Mouse (Mus musculus): ENCODE results near the gene Tnks2. TPM values are rescaled to one million over a fixed set of nuclear protein-coding genes. Genes with fewer than 3 reads are reported as not detected.

Tnks2 gene
- polyA plus RNA-seq, 1 experiment from 2014 or later, result 73.8 TPM

DNA sequence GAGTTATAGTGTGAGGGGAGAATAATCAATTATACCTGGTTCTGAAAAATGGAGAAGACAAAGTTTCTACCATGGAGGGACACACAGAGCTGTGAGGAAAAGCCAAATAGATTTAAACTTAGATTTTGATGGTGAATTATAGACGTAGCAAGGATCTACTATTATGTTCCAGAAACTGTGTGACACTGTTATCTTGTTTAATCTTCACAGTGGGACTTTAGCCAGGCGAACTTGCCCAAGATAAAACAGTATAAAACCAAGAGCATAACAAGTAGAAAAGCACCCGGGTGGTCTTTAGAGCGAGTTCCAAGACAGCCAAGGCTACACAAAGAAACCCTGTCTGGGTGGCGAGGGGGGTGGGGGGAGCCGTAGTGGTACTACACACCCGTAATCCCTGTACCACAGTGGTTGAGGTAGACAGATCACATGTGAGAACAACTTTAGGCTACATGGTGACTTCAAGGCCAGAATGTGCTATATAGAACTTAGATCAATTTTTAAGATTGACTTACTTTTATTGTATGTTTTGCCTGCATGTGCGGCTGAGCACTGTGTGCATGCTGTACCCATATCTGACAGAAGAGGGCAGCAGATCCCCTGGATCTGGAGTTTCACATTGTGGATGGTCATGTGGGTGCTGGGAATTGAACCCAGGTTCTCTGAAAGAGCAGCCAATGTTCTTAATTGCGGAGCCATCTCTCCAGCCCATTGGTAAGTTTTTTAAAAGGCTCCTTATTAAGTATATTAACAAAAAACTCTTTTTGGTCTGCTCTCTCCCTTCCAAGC is 32.0 kb upstream of the Tnks2 start:
- Histone ChIP-seq H3K4me2 (ENCODE audit: low read length) (no peak overlapping the region), H3K27ac (ENCODE audit: low read depth) (no peak overlapping the region), H3K4me3 (ENCODE audit: low read depth, low read length) (no peak overlapping the region), H3K27me3 (replicated peaks; ENCODE audit: control insufficient read depth, insufficient read depth, low read length) (no peaks in the 10 kb centered on the region), H3K9ac (ENCODE audit: low read length) (no peak overlapping the region), H3K36me3 (ENCODE audit: control insufficient read depth, insufficient read depth, low read length) (no peaks in the 10 kb centered on the region), H3K4me1 (replicated peaks; ENCODE audit: control insufficient read depth, insufficient read depth, low read length) (0 out of 2 replicates have a peak, but pooled peaks cover 5% of the 10 kb centered on the region), H3K9me3 (ENCODE audit: control insufficient read depth, low read length) (no peaks in the 10 kb centered on the region)
- 84% methylated on average over 9 of the region's 9 CpGs for WGBS
- ATAC-seq (replicated peaks; ENCODE audit: low FRiP score, low TSS enrichment, low read depth), result no peak
- no peak for DNase-seq (ENCODE audit: low spot score)

DNA sequence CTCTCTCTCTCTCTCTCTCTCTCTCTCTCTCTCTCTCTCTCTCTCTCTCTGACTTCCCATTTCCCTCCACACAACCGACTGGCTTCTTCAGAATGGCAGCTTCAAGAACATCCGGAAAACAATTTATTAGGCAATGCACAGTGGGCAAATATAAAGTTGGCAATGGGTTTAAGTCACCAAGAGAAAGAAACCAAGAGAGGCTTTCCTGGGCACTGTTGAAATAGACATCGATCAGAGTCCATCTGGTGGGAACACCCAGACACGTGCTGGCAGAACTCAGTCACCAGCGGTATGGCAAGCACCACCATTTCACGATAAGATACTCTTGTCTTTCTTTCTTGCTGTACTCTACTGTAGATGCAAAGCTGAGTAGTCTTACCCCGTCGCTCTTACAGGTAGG is 30.6 kb upstream of the Tnks2 start:
- DNase-seq (ENCODE audit: low spot score), result no peak
- 94% methylated on average over 8 of the region's 8 CpGs for WGBS
- Histone ChIP-seq H3K4me1 (replicated peaks; ENCODE audit: control insufficient read depth, insufficient read depth, low read length) (no peaks in the 10 kb centered on the region), H3K9ac (ENCODE audit: low read length) (no peak overlapping the region), H3K9me3 (ENCODE audit: control insufficient read depth, low read length) (no peaks in the 10 kb centered on the region), H3K36me3 (ENCODE audit: control insufficient read depth, insufficient read depth, low read length) (no peaks in the 10 kb centered on the region), H3K4me3 (ENCODE audit: low read depth, low read length) (no peak overlapping the region), H3K27ac (ENCODE audit: low read depth) (no peak overlapping the region), H3K27me3 (replicated peaks; ENCODE audit: control insufficient read depth, insufficient read depth, low read length) (no peaks in the 10 kb centered on the region), H3K4me2 (ENCODE audit: low read length) (no peak overlapping the region)
- ATAC-seq (replicated peaks; ENCODE audit: low FRiP score, low TSS enrichment, low read depth), result no peak

DNA sequence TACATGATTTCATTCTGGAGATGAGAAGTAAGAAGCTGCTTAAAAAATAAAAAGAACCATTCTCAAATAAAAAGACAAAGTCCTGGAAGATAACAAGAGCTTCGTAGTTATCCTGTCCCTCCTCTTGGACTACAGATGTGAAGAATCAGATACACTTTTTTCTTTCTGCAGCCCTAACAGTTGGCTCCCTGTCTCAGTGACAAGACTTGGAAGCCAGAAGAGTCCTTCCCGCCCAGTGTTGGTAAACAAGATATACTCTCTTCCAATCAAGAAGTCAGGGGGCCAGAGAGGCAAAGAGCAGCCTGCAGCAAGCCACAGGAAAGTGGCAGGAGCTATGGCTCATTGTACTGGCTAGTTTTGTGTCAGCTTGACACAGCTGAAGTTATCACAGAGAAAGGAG is 27.2 kb upstream of the Tnks2 start:
- Histone ChIP-seq H3K4me2 (ENCODE audit: low read length) (no peak overlapping the region), H3K4me1 (replicated peaks; ENCODE audit: control insufficient read depth, insufficient read depth, low read length) (0 out of 2 replicates have a peak, but pooled peaks cover 3% of the 10 kb centered on the region), H3K36me3 (ENCODE audit: control insufficient read depth, insufficient read depth, low read length) (no peaks in the 10 kb centered on the region), H3K27me3 (replicated peaks; ENCODE audit: control insufficient read depth, insufficient read depth, low read length) (no peaks in the 10 kb centered on the region), H3K9ac (ENCODE audit: low read length) (no peak overlapping the region), H3K9me3 (ENCODE audit: control insufficient read depth, low read length) (no peaks in the 10 kb centered on the region), H3K4me3 (ENCODE audit: low read depth, low read length) (no peak overlapping the region), H3K27ac (ENCODE audit: low read depth) (no peak overlapping the region)
- DNase-seq (ENCODE audit: low spot score) (no peak), ATAC-seq (replicated peaks; ENCODE audit: low FRiP score, low TSS enrichment, low read depth) (no peak)
- WGBS, result 74% methylated on average over 2 of the region's 2 CpGs

DNA sequence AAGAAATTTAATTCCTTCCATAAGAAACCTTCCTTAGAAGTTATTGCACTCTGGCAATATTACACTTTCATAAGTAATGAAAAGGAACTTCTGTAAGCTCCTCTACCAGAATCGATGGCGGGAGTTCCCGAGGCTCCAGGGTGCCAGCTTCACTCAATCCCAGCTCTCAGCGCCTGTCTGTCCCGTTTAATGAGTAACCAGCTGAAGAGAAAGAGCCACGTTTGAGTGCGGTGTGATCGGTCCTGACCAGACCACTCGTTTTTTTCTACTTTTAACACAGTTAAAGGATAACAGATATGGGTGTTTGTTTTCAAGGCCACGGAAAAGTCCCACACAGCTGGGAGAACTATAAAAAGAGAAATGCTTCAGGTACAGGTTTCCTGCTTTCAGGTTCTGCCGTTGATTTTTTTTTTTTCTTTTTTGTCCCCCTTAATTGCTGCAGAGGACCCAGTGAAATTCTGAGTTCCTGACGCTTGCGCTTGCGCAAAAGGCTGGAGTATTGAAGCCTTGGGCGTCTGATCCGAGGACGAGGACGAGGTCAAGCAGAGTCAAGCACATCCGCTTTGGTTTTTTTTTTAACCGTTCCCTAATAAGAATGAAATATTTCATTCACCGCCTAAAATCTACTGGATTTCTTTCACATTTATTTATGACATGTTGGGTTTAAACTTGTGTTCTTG is 25.5 kb upstream of the Tnks2 start:
- 49% methylated on average over 21 of the region's 21 CpGs for WGBS
- no peak overlapping the region for H3K4me3 ChIP-seq (ENCODE audit: low read depth, low read length)
- no peaks in the 10 kb centered on the region for H3K9me3 ChIP-seq (ENCODE audit: control insufficient read depth, low read length)
- no peak overlapping the region for H3K27ac ChIP-seq (ENCODE audit: low read depth)
- peak overlapping the region; percentile 23; the same call in 1 of the 2 replicates for H3K4me2 ChIP-seq (ENCODE audit: low read length)
- ATAC-seq (replicated peaks; ENCODE audit: low FRiP score, low TSS enrichment, low read depth) (peak; percentile 84; the same call in 1 of the 2 replicates), DNase-seq (ENCODE audit: low spot score) (no peak)
- H3K4me1 ChIP-seq (replicated peaks; ENCODE audit: control insufficient read depth, insufficient read depth, low read length), result 0 out of 2 replicates have a peak, but pooled peaks cover 3% of the 10 kb centered on the region
- H3K36me3 ChIP-seq (ENCODE audit: control insufficient read depth, insufficient read depth, low read length), result no peaks in the 10 kb centered on the region
- H3K27me3 ChIP-seq (replicated peaks; ENCODE audit: control insufficient read depth, insufficient read depth, low read length), result no peaks in the 10 kb centered on the region
- no peak overlapping the region for H3K9ac ChIP-seq (ENCODE audit: low read length)

DNA sequence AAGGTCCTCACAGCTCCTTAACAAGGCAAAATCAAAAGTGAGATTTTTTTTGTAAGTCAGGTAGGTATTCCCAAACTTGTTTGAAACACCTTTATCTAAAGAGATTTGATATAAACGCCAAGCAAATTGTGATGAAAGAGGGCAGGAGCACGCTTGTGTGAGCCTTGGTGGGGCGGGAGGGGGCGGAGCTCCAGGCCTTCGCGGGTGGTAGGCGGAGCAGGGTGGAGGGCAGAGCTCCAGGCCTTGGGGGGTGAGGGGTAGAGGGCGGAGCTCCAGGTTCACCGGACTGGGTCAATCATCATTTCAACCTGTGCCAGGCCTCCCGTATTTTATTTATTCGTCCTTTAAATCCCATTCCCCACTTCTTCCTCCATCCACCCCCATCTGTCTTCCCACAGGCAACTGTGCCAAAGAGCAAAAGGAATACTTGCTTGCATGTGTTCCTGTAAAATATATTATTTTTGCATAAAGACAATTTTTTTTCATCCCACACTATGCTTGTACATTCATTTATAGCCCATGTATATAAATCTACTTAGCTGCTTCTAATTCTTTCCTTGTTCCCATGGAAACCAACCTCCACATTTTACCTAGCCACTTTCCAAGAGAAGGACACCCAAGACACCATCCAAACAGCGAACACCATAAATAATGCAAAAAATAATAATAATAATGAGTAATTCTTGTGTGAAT is 24.4 kb upstream of the Tnks2 start:
- Histone ChIP-seq H3K9me3 (ENCODE audit: control insufficient read depth, low read length) (no peaks in the 10 kb centered on the region), H3K4me3 (ENCODE audit: low read depth, low read length) (no peak overlapping the region), H3K27ac (ENCODE audit: low read depth) (no peak overlapping the region), H3K27me3 (replicated peaks; ENCODE audit: control insufficient read depth, insufficient read depth, low read length) (no peaks in the 10 kb centered on the region), H3K4me2 (ENCODE audit: low read length) (no peak overlapping the region), H3K36me3 (ENCODE audit: control insufficient read depth, insufficient read depth, low read length) (no peaks in the 10 kb centered on the region), H3K4me1 (replicated peaks; ENCODE audit: control insufficient read depth, insufficient read depth, low read length) (0 out of 2 replicates have a peak, but pooled peaks cover 3% of the 10 kb centered on the region), H3K9ac (ENCODE audit: low read length) (no peak overlapping the region)
- 31% methylated on average over 12 of the region's 12 CpGs for WGBS
- DNase-seq (ENCODE audit: low spot score), result no peak
- ATAC-seq (replicated peaks; ENCODE audit: low FRiP score, low TSS enrichment, low read depth), result no peak

DNA sequence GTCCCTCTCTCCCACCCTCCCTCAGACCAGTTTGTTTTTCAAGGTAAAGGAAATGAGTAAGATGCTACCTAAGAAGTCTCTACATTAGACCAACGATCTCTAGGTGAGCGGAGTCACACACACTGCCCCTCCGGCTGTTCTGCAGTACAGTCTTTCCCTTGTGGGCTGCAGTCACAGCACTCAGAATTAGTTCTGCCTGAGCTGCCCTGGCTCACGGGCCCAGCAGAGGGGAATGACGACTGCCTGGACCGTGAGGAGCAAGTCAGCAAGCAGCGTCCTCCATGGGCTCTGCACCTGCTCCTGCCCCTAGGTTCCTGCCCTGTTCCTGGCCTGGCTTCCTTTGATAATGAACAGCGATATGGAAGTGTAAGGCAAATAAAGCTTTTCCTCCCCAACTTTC is 22.0 kb upstream of the Tnks2 start:
- DNase-seq (ENCODE audit: low spot score), result no peak
- no peak overlapping the region for H3K4me3 ChIP-seq (ENCODE audit: low read depth, low read length)
- H3K4me2 ChIP-seq (ENCODE audit: low read length), result no peak overlapping the region
- 0 out of 2 replicates have a peak, but pooled peaks cover 3% of the 10 kb centered on the region for H3K4me1 ChIP-seq (replicated peaks; ENCODE audit: control insufficient read depth, insufficient read depth, low read length)
- H3K27ac ChIP-seq (ENCODE audit: low read depth), result no peak overlapping the region
- H3K36me3 ChIP-seq (ENCODE audit: control insufficient read depth, insufficient read depth, low read length), result no peaks in the 10 kb centered on the region
- no peaks in the 10 kb centered on the region for H3K27me3 ChIP-seq (replicated peaks; ENCODE audit: control insufficient read depth, insufficient read depth, low read length)
- no peaks in the 10 kb centered on the region for H3K9me3 ChIP-seq (ENCODE audit: control insufficient read depth, low read length)
- no peak overlapping the region for H3K9ac ChIP-seq (ENCODE audit: low read length)
- WGBS, result 56% methylated on average over 8 of the region's 8 CpGs
- ATAC-seq (replicated peaks; ENCODE audit: low FRiP score, low TSS enrichment, low read depth), result no peak

DNA sequence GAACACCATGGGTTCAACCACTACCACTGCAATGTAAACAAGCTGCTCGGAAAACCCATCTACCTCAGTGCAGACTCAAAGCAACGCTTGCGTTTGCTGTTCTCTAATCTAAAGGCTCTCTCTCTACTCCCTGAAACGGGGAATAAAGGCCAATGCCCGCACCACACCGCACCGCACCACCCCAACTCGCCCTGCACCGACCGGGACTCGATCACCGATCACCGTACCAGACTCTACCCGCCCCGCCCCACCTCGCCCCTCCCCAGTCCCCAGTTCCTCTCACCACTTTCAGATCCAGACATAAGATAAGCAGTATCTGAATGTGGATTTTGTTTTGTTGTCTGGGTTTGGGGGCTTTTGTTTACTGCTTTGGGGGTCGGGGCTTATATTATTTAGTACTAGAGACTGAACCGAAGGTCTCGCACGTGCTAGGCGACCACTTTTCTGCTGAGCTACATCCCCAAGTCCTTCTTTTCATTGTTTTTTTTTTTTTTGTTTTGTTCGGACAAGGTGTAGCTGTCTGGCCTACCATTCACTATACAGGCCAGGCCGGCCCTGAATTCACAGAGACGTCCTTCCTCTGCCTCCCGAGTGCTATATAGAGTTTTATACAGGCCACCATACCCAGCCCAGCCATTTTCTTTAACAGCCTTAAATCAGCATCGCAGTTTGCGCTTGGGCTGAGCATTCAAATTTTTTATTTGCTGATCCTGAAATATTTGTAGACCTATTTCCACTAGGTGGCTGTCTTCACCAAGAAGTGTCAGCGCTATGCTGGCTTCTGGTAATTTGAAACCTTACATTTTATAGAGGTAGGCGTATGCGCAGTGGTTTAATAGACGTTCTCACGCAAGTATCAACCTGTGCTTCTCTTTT is 18.4 kb upstream of the Tnks2 start:
- ATAC-seq (replicated peaks; ENCODE audit: low FRiP score, low TSS enrichment, low read depth), result peak; percentile 63; the same call in 1 of the 2 replicates
- peak overlapping the region; percentile 53 for H3K4me2 ChIP-seq (ENCODE audit: low read length)
- no peak overlapping the region for H3K9ac ChIP-seq (ENCODE audit: low read length)
- H3K27ac ChIP-seq (ENCODE audit: low read depth), result no peak overlapping the region
- no peaks in the 10 kb centered on the region for H3K36me3 ChIP-seq (ENCODE audit: control insufficient read depth, insufficient read depth, low read length)
- H3K4me3 ChIP-seq (ENCODE audit: low read depth, low read length), result peak overlapping the region; percentile 15; the same call in 1 of the 2 replicates
- no peaks in the 10 kb centered on the region for H3K27me3 ChIP-seq (replicated peaks; ENCODE audit: control insufficient read depth, insufficient read depth, low read length)
- DNase-seq (ENCODE audit: low spot score), result peak; percentile 64
- no peaks in the 10 kb centered on the region for H3K9me3 ChIP-seq (ENCODE audit: control insufficient read depth, low read length)
- WGBS, result 16% methylated on average over 32 of the region's 32 CpGs
- no peaks in the 10 kb centered on the region for H3K4me1 ChIP-seq (replicated peaks; ENCODE audit: control insufficient read depth, insufficient read depth, low read length)
